Mouse (Mus musculus): ENCODE measurements around the gene Cyp19a1.

DNA sequence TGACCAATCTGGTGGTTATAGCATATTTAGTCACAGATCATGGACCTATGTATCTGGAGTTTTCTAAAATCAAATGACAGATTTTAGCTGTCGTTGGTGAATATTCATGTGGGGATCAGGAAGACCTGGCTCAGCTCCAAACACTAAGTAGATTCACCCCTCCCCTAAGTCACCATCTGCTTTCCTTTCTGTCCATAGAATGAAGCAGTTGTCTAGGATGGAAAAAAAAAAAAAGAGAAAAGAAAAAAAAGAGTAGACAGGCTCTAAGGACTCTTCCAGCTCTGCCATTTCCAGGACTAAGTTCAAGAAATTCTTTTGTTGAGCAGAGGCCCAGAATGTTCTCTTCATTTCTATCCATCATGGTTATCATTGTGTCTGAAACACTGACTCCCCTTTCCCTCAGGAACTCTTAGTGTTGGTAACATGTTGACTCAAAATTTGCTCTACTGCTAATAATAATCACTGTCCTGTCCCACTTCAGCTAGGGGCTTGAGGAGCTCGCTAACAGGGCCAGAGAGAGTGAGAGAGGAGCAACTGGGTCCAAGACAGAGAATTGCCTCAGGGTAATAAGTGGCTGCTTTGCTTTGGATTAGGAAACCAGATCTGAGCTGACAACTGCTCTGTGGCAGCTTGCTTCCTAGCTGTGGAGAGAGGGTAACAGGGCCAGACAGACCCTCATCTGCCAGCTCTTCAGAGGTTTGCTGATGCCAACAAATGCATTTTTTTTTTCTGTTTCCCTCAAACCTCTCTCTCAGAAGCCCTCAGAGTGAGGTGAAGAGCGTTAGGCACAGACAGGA, 22.8 kb downstream of the Cyp19a1 start:
- TF ChIP-seq CTCF (IDR thresholded peaks at IDR 0.05; ENCODE audit: low read depth, low read length) (no peak), TAL1 (conservative IDR thresholded peaks at IDR 0.05; ENCODE audit: low read depth, low read length) (no peak), GATA1 (IDR thresholded peaks at IDR 0.05; ENCODE audit: borderline replicate concordance, low read length) (no peak), POLR2AphosphoS5 (IDR thresholded peaks at IDR 0.05; ENCODE audit: insufficient replicate concordance, low read depth, low read length) (no peak), GATA2 (IDR thresholded peaks at IDR 0.05; ENCODE audit: borderline replicate concordance, low read depth, low read length) (no peak)
